Mouse (Mus musculus): ENCODE data around the gene Ctsl. TPM values are rescaled to one million over a fixed set of nuclear protein-coding genes. Genes with fewer than 3 reads are reported as not detected.

The Ctsl gene
- polyA plus RNA-seq, 1 experiment from 2014 or later = 209 TPM

- no peaks in the 10 kb centered on the region for H3K27me3 ChIP-seq (ENCODE audit: control insufficient read depth, insufficient read depth, low read length)
- WGBS = 63% methylated on average over 3 of the region's 3 CpGs
Measured at GRCm38 (mm10) chr13:64403519-64403918, 32.8 kb upstream of the Ctsl start.

GRCm38 (mm10) chr13:64402951-64403460, 32.3 kb upstream of the Ctsl start:
- H3K9me3 ChIP-seq (ENCODE audit: control insufficient read depth, low read depth, low read length) = no peaks in the 10 kb centered on the region

More at GRCm38 (mm10) chr13:64403519-64403918, 32.8 kb upstream of the Ctsl start:
- Histone ChIP-seq H3K9ac (replicated peaks; ENCODE audit: low read depth, low read length) (no peak overlapping the region), H3K4me3 (ENCODE audit: low read depth, low read length) (no peak overlapping the region), H3K9me3 (ENCODE audit: control insufficient read depth, low read depth, low read length) (no peaks in the 10 kb centered on the region), H3K4me1 (ENCODE audit: control insufficient read depth, insufficient read depth, low read length) (no peaks in the 10 kb centered on the region), H3K27ac (ENCODE audit: low read length) (no peak overlapping the region), H3K4me2 (replicated peaks; ENCODE audit: low read depth, low read length) (no peak overlapping the region), H3K36me3 (ENCODE audit: control insufficient read depth, insufficient read depth, low read length) (no peaks in the 10 kb centered on the region)
- no peak for ATAC-seq (ENCODE audit: insufficient number of reproducible peaks, insufficient read depth, low FRiP score, low read depth)

DNA sequence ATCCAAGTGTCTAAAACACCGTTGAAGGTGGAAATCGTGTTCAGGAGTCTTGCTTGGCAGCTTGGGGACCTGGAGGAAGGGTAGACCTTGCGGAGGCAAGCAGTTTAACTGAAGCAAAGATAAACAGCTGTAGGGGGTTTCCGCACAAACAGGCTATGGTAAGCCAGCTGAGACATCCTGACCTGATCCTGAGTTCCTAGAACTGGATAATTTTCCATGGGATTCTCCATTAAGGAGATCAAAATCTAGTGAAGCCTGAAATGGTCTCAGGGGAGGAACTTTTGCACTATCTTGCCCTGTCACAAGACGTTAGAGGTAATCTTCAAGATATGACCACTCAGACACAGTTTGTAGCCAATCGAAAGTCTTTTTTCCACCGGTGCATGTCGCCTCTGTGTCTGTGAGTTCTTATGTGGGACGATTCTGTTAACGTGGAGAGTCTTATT, 31.8 kb upstream of the Ctsl start:
- no peaks in the 10 kb centered on the region for H3K4me1 ChIP-seq (ENCODE audit: control insufficient read depth, insufficient read depth, low read length)
- no peak for ATAC-seq (ENCODE audit: insufficient number of reproducible peaks, insufficient read depth, low FRiP score, low read depth)
- no peaks in the 10 kb centered on the region for H3K9me3 ChIP-seq (ENCODE audit: control insufficient read depth, low read depth, low read length)
- no peaks in the 10 kb centered on the region for H3K36me3 ChIP-seq (ENCODE audit: control insufficient read depth, insufficient read depth, low read length)
- no peaks in the 10 kb centered on the region for H3K27me3 ChIP-seq (ENCODE audit: control insufficient read depth, insufficient read depth, low read length)
- no peak overlapping the region for H3K27ac ChIP-seq (ENCODE audit: low read length)
- WGBS = 87% methylated on average over 10 of the region's 10 CpGs
- H3K4me3 ChIP-seq (ENCODE audit: low read depth, low read length) = no peak overlapping the region
- H3K4me2 ChIP-seq (replicated peaks; ENCODE audit: low read depth, low read length) = no peak overlapping the region
- no peak overlapping the region for H3K9ac ChIP-seq (replicated peaks; ENCODE audit: low read depth, low read length)

More at GRCm38 (mm10) chr13:64402951-64403460, 32.3 kb upstream of the Ctsl start:
- Histone ChIP-seq H3K9ac (replicated peaks; ENCODE audit: low read depth, low read length) (no peak overlapping the region), H3K36me3 (ENCODE audit: control insufficient read depth, insufficient read depth, low read length) (no peaks in the 10 kb centered on the region), H3K27ac (ENCODE audit: low read length) (no peak overlapping the region), H3K4me3 (ENCODE audit: low read depth, low read length) (no peak overlapping the region), H3K27me3 (ENCODE audit: control insufficient read depth, insufficient read depth, low read length) (no peaks in the 10 kb centered on the region), H3K4me2 (replicated peaks; ENCODE audit: low read depth, low read length) (no peak overlapping the region), H3K4me1 (ENCODE audit: control insufficient read depth, insufficient read depth, low read length) (no peaks in the 10 kb centered on the region)
- ATAC-seq (ENCODE audit: insufficient number of reproducible peaks, insufficient read depth, low FRiP score, low read depth) = no peak
- WGBS = 88% methylated on average over 8 of the region's 8 CpGs

DNA sequence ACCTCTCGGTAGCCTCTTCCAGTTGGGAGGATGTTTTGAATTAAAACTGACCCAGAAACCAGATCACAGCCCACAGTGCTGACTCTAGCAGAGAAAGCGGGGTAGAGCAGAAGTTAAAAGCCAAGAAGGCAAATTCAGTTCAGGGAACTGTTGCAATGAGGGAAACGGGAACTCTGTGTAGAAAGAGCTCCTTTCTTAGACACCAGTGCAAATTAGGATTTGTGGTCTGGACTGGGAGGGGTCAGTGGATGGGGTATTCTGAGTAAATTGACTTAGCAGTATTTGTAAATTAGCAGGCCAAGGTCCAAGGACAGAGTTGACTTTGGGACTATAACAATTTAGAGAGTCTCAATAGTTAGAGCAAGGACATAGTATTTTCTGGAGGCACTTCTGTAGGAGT, 31.3 kb upstream of the Ctsl start:
- no peak for ATAC-seq (ENCODE audit: insufficient number of reproducible peaks, insufficient read depth, low FRiP score, low read depth)
- Histone ChIP-seq H3K27me3 (ENCODE audit: control insufficient read depth, insufficient read depth, low read length) (no peaks in the 10 kb centered on the region), H3K9me3 (ENCODE audit: control insufficient read depth, low read depth, low read length) (no peaks in the 10 kb centered on the region), H3K4me1 (ENCODE audit: control insufficient read depth, insufficient read depth, low read length) (no peaks in the 10 kb centered on the region), H3K36me3 (ENCODE audit: control insufficient read depth, insufficient read depth, low read length) (no peaks in the 10 kb centered on the region), H3K9ac (replicated peaks; ENCODE audit: low read depth, low read length) (no peak overlapping the region), H3K4me3 (ENCODE audit: low read depth, low read length) (no peak overlapping the region), H3K4me2 (replicated peaks; ENCODE audit: low read depth, low read length) (no peak overlapping the region), H3K27ac (ENCODE audit: low read length) (no peak overlapping the region)
- 67% methylated on average over 3 of the region's 3 CpGs for WGBS

DNA sequence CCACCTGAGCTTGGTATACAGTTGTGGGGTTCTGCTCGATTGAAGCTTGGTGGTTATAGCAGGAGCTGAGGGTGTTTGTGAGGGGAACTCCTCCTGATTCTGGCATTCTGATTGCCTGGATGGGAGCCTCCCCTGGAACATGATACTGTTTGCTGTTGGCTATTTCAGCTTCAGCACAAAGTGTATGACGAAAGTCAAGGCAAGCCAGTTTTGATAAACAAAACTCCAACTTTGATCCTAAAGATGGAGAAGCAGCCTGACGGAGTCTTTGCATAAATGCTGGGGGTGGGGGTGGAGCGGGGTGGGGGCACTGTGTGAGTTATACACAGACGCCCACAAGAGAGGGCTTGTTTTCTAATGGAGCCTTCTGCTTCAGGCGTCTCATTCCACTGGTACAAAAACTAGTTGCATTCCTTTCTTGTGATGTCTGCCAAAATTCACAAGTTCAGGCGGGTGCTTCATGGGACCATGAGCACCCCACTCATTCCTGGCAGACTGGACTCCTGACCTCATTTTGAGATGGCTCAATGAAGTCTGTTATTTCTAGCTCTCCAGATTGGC, 30.2 kb upstream of the Ctsl start:
- Histone ChIP-seq H3K4me3 (ENCODE audit: low read depth, low read length) (no peak overlapping the region), H3K36me3 (ENCODE audit: control insufficient read depth, insufficient read depth, low read length) (no peaks in the 10 kb centered on the region), H3K27ac (ENCODE audit: low read length) (no peak overlapping the region), H3K9me3 (ENCODE audit: control insufficient read depth, low read depth, low read length) (no peaks in the 10 kb centered on the region), H3K9ac (replicated peaks; ENCODE audit: low read depth, low read length) (no peak overlapping the region), H3K4me2 (replicated peaks; ENCODE audit: low read depth, low read length) (no peak overlapping the region), H3K4me1 (ENCODE audit: control insufficient read depth, insufficient read depth, low read length) (no peaks in the 10 kb centered on the region), H3K27me3 (ENCODE audit: control insufficient read depth, insufficient read depth, low read length) (no peaks in the 10 kb centered on the region)
- peak; percentile 53; the same call in 1 of the 2 replicates for ATAC-seq (ENCODE audit: insufficient number of reproducible peaks, insufficient read depth, low FRiP score, low read depth)
- 25% methylated on average over 7 of the region's 7 CpGs for WGBS

DNA sequence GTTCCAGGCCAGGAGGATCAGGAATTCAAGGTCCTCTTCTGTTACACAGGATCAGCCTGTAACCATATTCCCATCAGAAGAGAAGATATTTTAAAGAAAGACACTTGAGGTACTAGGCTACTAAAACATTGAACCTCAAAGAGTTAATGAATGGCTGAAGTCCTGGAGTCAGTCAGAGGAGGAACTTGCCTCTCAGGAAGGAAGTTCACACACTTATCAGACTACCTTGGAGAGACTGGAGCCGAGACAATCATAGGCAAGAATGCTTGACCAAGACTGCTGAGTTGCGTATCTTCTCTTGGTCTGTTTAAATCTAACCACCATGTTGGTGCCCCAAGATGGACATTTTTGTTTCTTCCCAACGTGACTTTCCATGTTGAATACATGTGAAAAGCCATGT, 29.2 kb upstream of the Ctsl start:
- Histone ChIP-seq H3K9ac (replicated peaks; ENCODE audit: low read depth, low read length) (no peak overlapping the region), H3K9me3 (ENCODE audit: control insufficient read depth, low read depth, low read length) (no peaks in the 10 kb centered on the region), H3K36me3 (ENCODE audit: control insufficient read depth, insufficient read depth, low read length) (no peaks in the 10 kb centered on the region), H3K27ac (ENCODE audit: low read length) (no peak overlapping the region), H3K4me3 (ENCODE audit: low read depth, low read length) (no peak overlapping the region), H3K4me2 (replicated peaks; ENCODE audit: low read depth, low read length) (no peak overlapping the region), H3K27me3 (ENCODE audit: control insufficient read depth, insufficient read depth, low read length) (no peaks in the 10 kb centered on the region), H3K4me1 (ENCODE audit: control insufficient read depth, insufficient read depth, low read length) (no peaks in the 10 kb centered on the region)
- no peak for ATAC-seq (ENCODE audit: insufficient number of reproducible peaks, insufficient read depth, low FRiP score, low read depth)
- 83% methylated on average over 3 of the region's 3 CpGs for WGBS

DNA sequence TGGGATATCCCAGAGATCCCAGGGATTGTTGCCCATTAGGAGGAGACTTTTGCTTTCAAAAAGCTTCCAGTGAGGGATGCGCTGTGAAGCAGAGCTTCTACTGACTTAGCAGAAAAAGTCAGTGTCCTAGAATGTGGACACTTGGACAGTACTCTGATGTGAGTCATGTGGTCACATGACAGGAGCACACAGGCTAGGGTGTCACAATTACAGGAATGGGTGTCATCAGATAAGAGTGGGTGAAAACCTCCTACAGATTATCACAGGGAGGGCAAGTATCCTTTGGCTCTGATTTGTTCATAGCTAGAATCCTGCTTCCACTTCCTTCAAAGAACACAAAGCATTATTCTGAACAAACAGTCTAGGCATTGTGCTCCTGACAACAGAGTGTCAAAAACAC, 27.4 kb upstream of the Ctsl start:
- Histone ChIP-seq H3K9me3 (ENCODE audit: control insufficient read depth, low read depth, low read length) (no peaks in the 10 kb centered on the region), H3K4me2 (replicated peaks; ENCODE audit: low read depth, low read length) (no peak overlapping the region), H3K4me3 (ENCODE audit: low read depth, low read length) (no peak overlapping the region), H3K27ac (ENCODE audit: low read length) (no peak overlapping the region), H3K36me3 (ENCODE audit: control insufficient read depth, insufficient read depth, low read length) (no peaks in the 10 kb centered on the region), H3K4me1 (ENCODE audit: control insufficient read depth, insufficient read depth, low read length) (no peaks in the 10 kb centered on the region), H3K27me3 (ENCODE audit: control insufficient read depth, insufficient read depth, low read length) (no peaks in the 10 kb centered on the region), H3K9ac (replicated peaks; ENCODE audit: low read depth, low read length) (no peak overlapping the region)
- ATAC-seq (ENCODE audit: insufficient number of reproducible peaks, insufficient read depth, low FRiP score, low read depth) = no peak
- 100% methylated on average over 1 of the region's 1 CpGs for WGBS

DNA sequence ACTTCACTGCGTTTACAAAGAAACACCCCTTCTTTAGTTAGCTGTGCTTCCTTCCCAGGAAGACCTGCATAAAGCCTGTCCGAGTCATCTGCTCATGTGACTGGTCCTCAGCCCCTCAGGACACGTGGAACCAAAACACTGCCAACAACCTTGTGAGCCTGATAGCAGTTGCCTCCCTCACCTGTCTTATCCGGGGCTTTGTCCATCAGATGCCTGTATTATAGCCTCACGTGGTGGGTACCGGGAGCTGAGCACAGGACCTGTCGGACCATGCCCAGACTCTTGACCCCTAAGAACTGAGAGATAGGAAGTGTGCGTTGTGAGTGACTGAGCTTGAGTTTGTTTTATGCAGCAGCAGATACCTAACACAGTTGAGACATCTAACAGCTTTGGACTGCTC, 26.3 kb upstream of the Ctsl start:
- no peak for ATAC-seq (ENCODE audit: insufficient number of reproducible peaks, insufficient read depth, low FRiP score, low read depth)
- no peak overlapping the region for H3K27ac ChIP-seq (ENCODE audit: low read length)

DNA sequence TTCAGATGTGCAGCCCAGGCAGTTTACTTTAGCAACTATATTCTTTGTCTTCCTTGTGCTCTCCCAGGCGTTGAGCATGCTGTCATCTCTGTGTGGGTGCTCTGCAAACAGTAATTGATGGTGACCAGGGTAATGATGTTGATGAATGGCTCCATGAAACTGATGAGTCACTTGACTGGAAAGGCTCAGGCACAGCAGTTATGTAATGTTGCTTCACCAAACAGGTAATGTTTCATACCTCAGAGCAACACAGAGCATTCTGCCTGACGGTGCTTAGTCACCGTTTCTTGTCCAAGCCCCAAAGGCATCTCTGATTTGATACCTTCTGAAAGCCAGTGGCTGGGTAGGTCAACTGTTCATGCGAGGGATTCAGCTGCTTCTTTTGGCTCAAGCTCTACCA, 17.7 kb upstream of the Ctsl start:
- WGBS = 59% methylated on average over 4 of the region's 4 CpGs
- no peaks in the 10 kb centered on the region for H3K9me3 ChIP-seq (ENCODE audit: control insufficient read depth, low read depth, low read length)
- ATAC-seq (ENCODE audit: insufficient number of reproducible peaks, insufficient read depth, low FRiP score, low read depth) = no peak

More for the DNA sequence above, 26.3 kb upstream of the Ctsl start:
- Histone ChIP-seq H3K36me3 (ENCODE audit: control insufficient read depth, insufficient read depth, low read length) (no peaks in the 10 kb centered on the region), H3K27me3 (ENCODE audit: control insufficient read depth, insufficient read depth, low read length) (no peaks in the 10 kb centered on the region), H3K4me2 (replicated peaks; ENCODE audit: low read depth, low read length) (no peak overlapping the region), H3K4me1 (ENCODE audit: control insufficient read depth, insufficient read depth, low read length) (no peaks in the 10 kb centered on the region), H3K9me3 (ENCODE audit: control insufficient read depth, low read depth, low read length) (no peaks in the 10 kb centered on the region), H3K9ac (replicated peaks; ENCODE audit: low read depth, low read length) (no peak overlapping the region), H3K4me3 (ENCODE audit: low read depth, low read length) (no peak overlapping the region)
- WGBS = 60% methylated on average over 8 of the region's 8 CpGs

More for the DNA sequence above, 17.7 kb upstream of the Ctsl start:
- H3K4me3 ChIP-seq (ENCODE audit: low read depth, low read length) = no peak overlapping the region
- H3K27ac ChIP-seq (ENCODE audit: low read length) = no peak overlapping the region
- no peaks in the 10 kb centered on the region for H3K36me3 ChIP-seq (ENCODE audit: control insufficient read depth, insufficient read depth, low read length)
- H3K9ac ChIP-seq (replicated peaks; ENCODE audit: low read depth, low read length) = no peak overlapping the region
- H3K4me2 ChIP-seq (replicated peaks; ENCODE audit: low read depth, low read length) = no peak overlapping the region
- H3K4me1 ChIP-seq (ENCODE audit: control insufficient read depth, insufficient read depth, low read length) = no peaks in the 10 kb centered on the region
- no peaks in the 10 kb centered on the region for H3K27me3 ChIP-seq (ENCODE audit: control insufficient read depth, insufficient read depth, low read length)
